Mouse (Mus musculus) MEL-GATA-1-ER (cell line): Measurements from ENCODE around the gene Klrb1f.
A peak's percentile ranks its signal among the peaks of the same experiment; 100 is the strongest.
"Not testable (repeated sequence)": the region's sequence is repeated elsewhere in the genome, so short reads cannot be mapped to it uniquely, and the experiment has no call there.

ENCODE experiments used
- DNase-seq: peaks from one replicate; pipeline ENCODE4 v3.0.0-alpha.2; 2012; ENCODE audit warnings: low read depth; ENCODE audit errors: extremely low read depth

Gene Klrb1f

GRCm38 (mm10) chr6:129048857-129049473, 3.3 kb downstream of the Klrb1f start:
- DNase-seq, result peak; percentile 77

DNA sequence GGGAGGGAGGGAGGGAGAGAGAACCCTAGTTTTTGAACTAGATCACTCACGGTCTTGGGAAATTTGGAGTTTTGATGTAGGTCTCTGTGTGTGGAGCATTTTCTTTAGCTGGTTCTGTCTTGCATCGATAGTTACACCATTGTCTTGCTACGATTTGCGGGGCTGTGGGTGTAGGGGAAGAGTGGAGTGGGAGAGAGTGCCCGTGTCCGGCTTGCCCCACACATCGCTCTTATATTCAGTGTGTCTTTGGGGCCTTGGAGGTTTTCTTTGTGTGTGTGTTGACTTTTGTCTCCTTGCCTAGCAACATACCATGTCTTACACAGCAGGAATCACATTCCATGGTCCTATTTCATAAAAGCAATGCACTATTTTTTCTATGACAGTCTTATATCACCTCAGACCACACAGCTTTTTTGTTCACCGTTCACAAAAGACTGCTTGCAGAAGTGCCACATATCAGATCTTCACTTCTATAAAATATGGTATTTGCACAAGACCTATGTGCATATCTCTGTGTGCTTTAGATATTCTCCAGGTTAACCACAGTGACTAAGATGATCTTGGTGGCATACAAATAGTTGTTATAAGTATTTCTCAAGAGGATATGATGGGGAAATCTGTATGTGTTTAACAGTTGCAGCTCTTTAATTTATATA, 4.0 kb downstream of the Klrb1f start:
- DNase-seq, result peak; percentile 83

GRCm38 (mm10) chr6:129051086-129051485, 5.4 kb downstream of the Klrb1f start:
- DNase-seq, result no peak

DNA sequence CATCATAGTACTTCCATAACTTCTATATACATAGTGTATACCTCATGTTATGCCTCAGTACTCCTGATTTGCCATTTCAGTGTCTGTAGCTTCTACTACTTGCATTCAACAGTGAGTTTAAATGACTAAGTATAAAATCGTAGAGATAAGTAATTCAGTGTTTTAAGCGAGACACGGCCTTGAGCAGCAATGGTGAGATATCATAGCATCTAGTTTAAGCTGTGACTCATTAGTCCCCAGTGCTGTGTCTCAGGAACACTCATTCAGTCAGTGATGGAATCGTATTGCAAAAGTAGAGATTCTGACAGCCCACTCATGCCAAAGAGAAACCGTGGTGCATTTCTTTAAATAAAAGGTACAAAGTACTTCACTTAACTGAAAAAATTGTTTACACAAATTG, 6.0 kb downstream of the Klrb1f start:
- DNase-seq, result no peak

DNA sequence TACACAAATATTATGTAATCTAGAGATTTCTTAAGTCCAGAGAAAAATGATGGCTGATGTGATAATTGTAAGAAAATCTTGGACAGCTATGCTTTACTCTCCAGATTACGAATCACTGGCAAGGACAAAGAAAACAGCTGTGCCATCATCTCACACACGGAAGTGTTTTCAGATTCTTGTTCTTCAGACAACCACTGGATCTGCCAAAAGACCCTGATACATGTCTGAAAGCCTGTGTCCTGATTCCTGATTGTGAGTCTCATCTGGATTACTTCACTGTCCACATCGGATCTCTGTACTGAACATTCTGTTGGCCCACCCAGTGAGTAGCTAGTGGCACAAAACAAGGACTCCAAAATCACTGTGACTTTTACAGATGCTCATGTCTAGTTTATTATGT, 10.5 kb downstream of the Klrb1f start:
- DNase-seq, result no peak

GRCm38 (mm10) chr6:129058013-129058412, 12.3 kb downstream of the Klrb1f start:
- DNase-seq, result no peak

GRCm38 (mm10) chr6:129065407-129065806, 19.7 kb downstream of the Klrb1f start:
- DNase-seq, result no peak

DNA sequence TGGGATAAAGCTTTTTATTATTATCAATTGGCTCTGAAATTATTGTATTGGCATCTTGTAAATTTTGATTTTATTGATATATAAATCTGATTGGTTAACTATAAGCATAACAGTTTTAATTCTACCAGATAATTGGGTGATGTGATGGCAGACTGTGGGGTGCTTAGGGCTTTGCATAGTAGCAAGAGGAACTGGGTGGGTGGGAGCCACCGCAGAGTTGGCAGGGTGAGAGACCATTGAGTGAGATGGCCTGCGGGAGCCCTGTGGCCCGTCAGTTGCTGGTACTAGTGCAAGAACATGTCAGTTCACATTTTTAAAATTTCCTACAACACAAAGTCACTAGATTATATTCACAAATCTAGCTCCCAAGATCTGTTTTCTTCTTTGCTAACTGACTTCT, 20.2 kb downstream of the Klrb1f start:
- no peak for DNase-seq

- DNase-seq, result no peak
These were observed 20.8 kb downstream of the Klrb1f start for GRCm38 (mm10) chr6:129066530-129066929.

DNA sequence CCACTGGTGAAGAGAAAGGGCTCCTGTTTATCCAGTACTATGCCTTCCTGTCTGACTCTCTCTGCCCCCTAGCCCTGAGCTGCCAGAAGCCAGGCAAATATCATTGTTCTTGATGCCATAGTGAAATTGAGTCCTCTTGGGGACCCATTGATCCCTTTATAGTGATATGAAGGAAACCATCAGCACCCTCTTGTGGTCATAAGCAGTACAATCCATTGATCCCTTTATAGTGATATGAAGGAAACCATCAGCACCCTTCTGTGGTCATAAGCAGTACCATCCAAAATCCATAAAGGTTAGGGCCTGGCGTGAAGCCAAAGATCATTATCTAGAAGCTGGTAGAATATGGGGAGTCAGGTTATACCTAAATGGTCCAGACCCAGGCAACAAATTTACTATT, 21.3 kb downstream of the Klrb1f start:
- no peak for DNase-seq

GRCm38 (mm10) chr6:129085098-129085497, 39.4 kb downstream of the Klrb1f start:
- DNase-seq, result no peak

GRCm38 (mm10) chr6:129086031-129086430, 40.3 kb downstream of the Klrb1f start:
- DNase-seq, result not testable (repeated sequence)

- no peak for DNase-seq
These were observed 42.5 kb downstream of the Klrb1f start for GRCm38 (mm10) chr6:129088161-129088560.

GRCm38 (mm10) chr6:129088596-129088995, 42.9 kb downstream of the Klrb1f start:
- DNase-seq, result peak; percentile 46

GRCm38 (mm10) chr6:129095166-129095565, 49.5 kb downstream of the Klrb1f start:
- peak; percentile 24 for DNase-seq

DNA sequence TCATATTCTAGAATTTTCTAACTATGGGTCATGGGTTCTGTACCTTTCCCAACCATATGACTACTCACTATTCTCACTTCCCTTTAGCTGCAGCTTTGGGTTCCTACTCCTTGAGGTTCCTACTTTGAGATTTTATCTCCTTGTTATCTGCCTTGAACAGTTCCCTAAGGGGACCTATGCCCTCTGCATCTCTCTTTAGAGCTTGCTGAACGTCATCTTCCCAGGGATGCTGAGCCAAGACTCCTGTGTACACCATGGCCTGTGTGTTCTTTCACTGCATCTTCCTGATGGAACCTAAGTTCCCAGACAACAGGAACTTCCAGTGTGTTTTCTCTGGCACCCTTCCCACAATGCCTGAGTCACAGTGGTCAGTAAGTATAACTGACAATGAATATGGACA, 52.2 kb downstream of the Klrb1f start:
- DNase-seq, result no peak

- DNase-seq, result not testable (repeated sequence)
These were observed 55.1 kb downstream of the Klrb1f start, which contains the start of gene Clec2e for GRCm38 (mm10) chr6:129100794-129101193. TSS of gene Clec2e (minus strand) at chr6:129100913.

DNA sequence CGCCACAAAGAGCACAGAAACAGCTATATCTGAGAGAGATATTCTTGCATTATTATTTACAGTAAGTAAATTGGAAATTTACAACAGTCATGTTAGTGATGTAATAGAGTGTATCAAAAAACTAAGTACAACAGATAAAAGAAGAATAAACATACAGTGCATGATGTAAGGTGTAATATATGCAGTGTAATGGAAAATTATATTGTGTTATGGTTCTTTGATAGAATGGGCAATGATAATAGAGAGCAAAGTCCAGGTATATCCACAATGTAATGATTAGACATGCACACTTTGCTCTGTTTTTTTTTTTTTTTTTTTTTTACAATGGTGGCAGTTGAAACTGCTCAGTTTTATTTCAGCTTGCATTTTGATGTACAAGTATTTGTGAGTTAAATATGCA, 55.9 kb downstream of the Klrb1f start:
- DNase-seq, result no peak

- DNase-seq, result no peak
These were observed 57.3 kb downstream of the Klrb1f start for GRCm38 (mm10) chr6:129102858-129103555.
